Mouse (Mus musculus) lung, embryonic 14.5 days (tissue): ENCODE data around the gene Klhl21. TPM values are rescaled to one million over a fixed set of nuclear protein-coding genes. Genes with fewer than 3 reads are reported as not detected.
"Not testable (repeated sequence)": the region's sequence is repeated elsewhere in the genome, so short reads cannot be mapped to it uniquely, and the experiment has no call there.

Experiments used
- ATAC-seq: fragments of 200-750 bp; cut with Nextera tagmentation; 2 replicates; pipeline ENCODE4 v1.8.0; 2017; ENCODE audit warnings: mild to moderate bottlenecking, moderate TSS enrichment, moderate library complexity; ENCODE audit not compliant: insufficient read depth
- DNase-seq: peaks from one replicate; pipeline ENCODE4 v3.0.0-alpha.2; 2015
- H3K27ac ChIP-seq: fragments of 300-500 bp; sonication (generic); 2 replicates; pipeline ENCODE4 v1.5.1; 2014; ENCODE audit warnings: low read depth, mild to moderate bottlenecking, moderate library complexity
- H3K27me3 ChIP-seq: fragments of 300-500 bp; sonication (generic); 2 replicates; pipeline ENCODE4 v1.6.1; 2014; ENCODE audit warnings: low read length, control low read depth; ENCODE audit not compliant: insufficient read depth
- H3K36me3 ChIP-seq: fragments of 300-500 bp; sonication (generic); 2 replicates; pipeline ENCODE4 v1.6.1; 2014; ENCODE audit warnings: control low read depth; ENCODE audit not compliant: insufficient read depth
- H3K4me1 ChIP-seq: fragments of 300-500 bp; sonication (generic); 2 replicates; pipeline ENCODE4 v1.6.1; 2014; ENCODE audit warnings: antibody characterized with exemption, control low read depth; ENCODE audit not compliant: insufficient read depth
- H3K4me2 ChIP-seq: fragments of 300-500 bp; sonication (generic); 2 replicates; pipeline ENCODE4 v1.6.1; 2014; ENCODE audit warnings: mild to moderate bottlenecking
- H3K4me3 ChIP-seq: fragments of 300-500 bp; sonication (generic); 2 replicates; pipeline ENCODE4 v1.5.1; 2014; ENCODE audit warnings: low read depth, low read length
- H3K9ac ChIP-seq: fragments of 300-500 bp; sonication (generic); 2 replicates; pipeline ENCODE4 v1.6.1; 2014
- H3K9me3 ChIP-seq: fragments of 300-500 bp; sonication (generic); 2 replicates; pipeline ENCODE4 v1.6.1; 2016; ENCODE audit warnings: low read depth, low read length, control low read depth
- CTCF ChIP-seq: IDR thresholded peaks from 2 replicates; pipeline ENCODE4 v1.5.1; 2016; ENCODE audit warnings: antibody characterized with exemption, low read depth
- WGBS: fragments of 180-500 bp; shearing (Covaris S2); extraction: QIAGEN DNeasy Blood & Tissue Kit; methylation state at CpG from one replicate; pipeline ENCODE4 v1.1.7; 2014; 5-methylcytosine and 5-hydroxymethylcytosine counted together
- polyA plus RNA-seq: library from polyadenylated mRNA; unstranded; fragments of >200 nt; fragmentation: Nextera tagmentation; extraction: Ambion mirVana; gene quantifications from 2 replicates; pipeline ENCODE4 v1.2.1, GENCODE M21; 2014

Gene Klhl21
- polyA plus RNA-seq, 1 experiment from 2014 or later: 10.6 TPM

GRCm38 (mm10) chr4:152029997-152030396 lies 21.4 kb downstream of the Klhl21 start:
- no peak overlapping the region for H3K9ac ChIP-seq
- peak; percentile 21 for TF ChIP-seq CTCF
- H3K9me3 ChIP-seq: no peaks in the 10 kb centered on the region
- DNase-seq: peak; percentile 65
- no peak overlapping the region for H3K4me3 ChIP-seq
- peaks cover 1% of the 10 kb centered on the region; the same call in 1 of the 2 replicates for H3K36me3 ChIP-seq
- peaks cover 14% of the 10 kb centered on the region for H3K4me1 ChIP-seq
- no peak overlapping the region for H3K27ac ChIP-seq
- 81% methylated on average over 4 of the region's 4 CpGs for whole genome bisulfite sequencing
- H3K4me2 ChIP-seq: no peak overlapping the region
- no peaks in the 10 kb centered on the region for H3K27me3 ChIP-seq
- no peak for ATAC-seq

- no peak overlapping the region for H3K4me2 ChIP-seq
- no peaks in the 10 kb centered on the region for H3K9me3 ChIP-seq
- H3K4me3 ChIP-seq: no peak overlapping the region
- no peak overlapping the region for H3K27ac ChIP-seq
- ATAC-seq: no peak
- no peak for DNase-seq
- no peaks in the 10 kb centered on the region for H3K36me3 ChIP-seq
- WGBS: 85% methylated on average over 13 of the region's 13 CpGs
- H3K4me1 ChIP-seq: peaks cover 4% of the 10 kb centered on the region; the same call in 1 of the 2 replicates
- TF ChIP-seq CTCF: no peak
- H3K9ac ChIP-seq: no peak overlapping the region
- H3K27me3 ChIP-seq: no peaks in the 10 kb centered on the region
These were observed 24.3 kb downstream of the Klhl21 start for GRCm38 (mm10) chr4:152032922-152033321.

- 87% methylated on average over 6 of the region's 6 CpGs for WGBS
- not testable (repeated sequence) for H3K9ac ChIP-seq, H3K27me3 ChIP-seq, H3K9me3 ChIP-seq, DNase-seq, ATAC-seq, H3K27ac ChIP-seq, H3K36me3 ChIP-seq, H3K4me2 ChIP-seq, H3K4me1 ChIP-seq, H3K4me3 ChIP-seq
- peak; percentile 26; the same call in 1 of the 2 replicates for TF ChIP-seq CTCF
These were observed 27.9 kb downstream of the Klhl21 start for GRCm38 (mm10) chr4:152036464-152036863.

GRCm38 (mm10) chr4:152038225-152038984 lies 29.8 kb downstream of the Klhl21 start, which contains the start of gene Tas1r1:
TSS of gene Tas1r1 (minus strand) at chr4:152038568.
- peak within 1 kb of the TSS; percentile 99 for H3K4me3 ChIP-seq
- DNase-seq (no peak), ATAC-seq (peak; percentile 19; the same call in 1 of the 2 replicates)
- 40% methylated on average over 10 of the region's 10 CpGs for WGBS
- H3K27me3 ChIP-seq: no peaks in the 10 kb centered on the region
- H3K9me3 ChIP-seq: no peaks in the 10 kb centered on the region
- H3K4me1 ChIP-seq: no peaks in the 10 kb centered on the region
- peaks cover 25% of the 10 kb centered on the region for H3K36me3 ChIP-seq
- no peak for TF ChIP-seq CTCF
- H3K27ac ChIP-seq: no peak within 1 kb of the TSS; the same call in 1 of the 2 replicates
- peak within 1 kb of the TSS; percentile 93 for H3K4me2 ChIP-seq
- H3K9ac ChIP-seq: peak within 1 kb of the TSS; percentile 89

GRCm38 (mm10) chr4:152038985-152039830 lies 30.6 kb downstream of the Klhl21 start, which contains the start of gene Nol9:
TSS of gene Nol9 (plus strand) at chr4:152039321.
- Histone ChIP-seq H3K4me1 (no peaks in the 10 kb centered on the region), H3K9me3 (no peaks in the 10 kb centered on the region), H3K27me3 (no peaks in the 10 kb centered on the region), H3K27ac (no peak within 1 kb of the TSS; the same call in 1 of the 2 replicates), H3K4me2 (peak within 1 kb of the TSS; percentile 93), H3K36me3 (peaks cover 33% of the 10 kb centered on the region), H3K9ac (peak within 1 kb of the TSS; percentile 89), H3K4me3 (peak within 1 kb of the TSS; percentile 99)
- peak; percentile 86 for TF ChIP-seq CTCF
- ATAC-seq (peak; percentile 92), DNase-seq (peak; percentile 97)
- WGBS: under 1% methylated on average over 84 of the region's 86 CpGs

GRCm38 (mm10) chr4:152039831-152040310 lies 31.3 kb downstream of the Klhl21 start:
- peak; percentile 9; the same call in 1 of the 2 replicates for ATAC-seq
- WGBS: 3% methylated on average over 25 of the region's 25 CpGs
- no peak overlapping the region for H3K27ac ChIP-seq
- peaks cover 40% of the 10 kb centered on the region for H3K36me3 ChIP-seq
- H3K27me3 ChIP-seq: no peaks in the 10 kb centered on the region
- H3K4me1 ChIP-seq: no peaks in the 10 kb centered on the region
- no peak for DNase-seq
- no peak for TF ChIP-seq CTCF
- peak overlapping the region; percentile 93 for H3K4me2 ChIP-seq
- no peaks in the 10 kb centered on the region for H3K9me3 ChIP-seq
- peak overlapping the region; percentile 89 for H3K9ac ChIP-seq
- peak overlapping the region; percentile 99 for H3K4me3 ChIP-seq
